Comparison of ENCODE assay signal across 8 mouse cellular contexts in genomic region chr19:40872955-40873665, GRCm38 (mm10). TPM values are rescaled to one million over a fixed set of nuclear protein-coding genes. Genes with fewer than 3 reads are reported as not detected.
A peak's percentile ranks its signal among the peaks of the same experiment; 100 is the strongest.
DNase-seq lines count a peak whose midpoint lies in the region; TF ChIP-seq lines count a peak whose summit lies in the region.

No protein-coding gene starts in this region.

- peak; percentile 64 for TF ChIP-seq CTCF in left cerebral cortex, adult 2 months (IDR thresholded peaks at IDR 0.05)

- peak overlapping the region; percentile 49 for H3K4me3 ChIP-seq in left cerebral cortex, adult 2 months

- peak; percentile 88 for DNase-seq in adrenal gland, adult 2 months
- DNase-seq in embryo, embryonic 11 days: peak; percentile 98
- DNase-seq in gastrocnemius, postnatal 14 days: peak; percentile 90
- peak; percentile 83 for DNase-seq in induced T-regulatory cell, adult 2 months (ENCODE audit: low read depth)
- DNase-seq in left cerebral cortex, adult 2 months (ENCODE audit: extremely low spot score in 1 of 2, low spot score in 2 of 2): peak; percentile 84 to 85
- peak; percentile 94 to 96 for DNase-seq in lung, postnatal 4 days
- DNase-seq in retina, postnatal 7 days (ENCODE audit: low read depth, low spot score): peak; percentile 98
- DNase-seq in thymus, postnatal 4 days: peak; percentile 94

- H3K27ac ChIP-seq in left cerebral cortex, adult 2 months: peak overlapping the region; percentile 65

- intact Hi-C loops in gastrocnemius, postnatal 14 days (cut with DNase I; ENCODE audit: low total_unique reads): no loop called here
- intact Hi-C loops in left cerebral cortex, adult 2 months (cut with DNase I): loop anchor here (1.0 kb wide), 2 partner anchors 21 to 42 kb away; partner anchors contain the start of genes Ccnj and Zfp518a

RNA-seq across cellular contexts. Expression of gene Zfp518a, which starts 21.4 kb away (rescaled TPM):
- total RNA-seq in adrenal gland, adult 2 months (2021): 10 to 100 TPM; 11.0 to 12.4 TPM
- 0.16 and 0.21 TPM in 2 replicates for polyA plus RNA-seq in adrenal gland, adult 2 months (2012; rRNA removed)
- total RNA-seq in gastrocnemius, postnatal 14 days (2021): 1 to 10 TPM; 5.1 to 5.7 TPM
- total RNA-seq in left cerebral cortex, adult 2 months (2021): 10 to 100 TPM in 1 of 2 experiments, 1 to 10 TPM in 1; 7.4 to 10.1 TPM

RNA-seq across cellular contexts. Expression of gene Ccnj, which starts 42.0 kb away (rescaled TPM):
- 1 to 10 TPM; 3.9 to 4.9 TPM for total RNA-seq in adrenal gland, adult 2 months (2021)
- 6.9 and 8.4 TPM in 2 replicates for polyA plus RNA-seq in adrenal gland, adult 2 months (2012; rRNA removed)
- total RNA-seq in gastrocnemius, postnatal 14 days (2021): 1 to 10 TPM; 3.1 to 3.4 TPM
- 1 to 10 TPM; 8.2 to 8.6 TPM for total RNA-seq in left cerebral cortex, adult 2 months (2021)

Comparison
In these comparisons a context has a peak if more than half of its experiments do, and no peak if none do; other contexts are left out.
1. Peak in every context shown above with its lines: DNase-seq, H3K4me3 ChIP-seq and H3K27ac ChIP-seq.